Mouse (Mus musculus): ENCODE results near the gene Scn8a.

- TF ChIP-seq GATA1 (IDR thresholded peaks at IDR 0.05; ENCODE audit: borderline replicate concordance, low read length) (no peak), FLI1 (IDR thresholded peaks at IDR 0.05; ENCODE audit: low read length) (no peak)
These were observed 183.2 kb downstream of the Scn8a start for GRCm38 (mm10) chr15:101052560-101053501.

Data from megakaryocyte, embryonic 14.5 days (primary cell).